Mouse (Mus musculus) spleen, embryonic (tissue): Measurements from ENCODE around the gene Mre11a.

Source experiments
- CTCF ChIA-PET: fragments of 350-600 bp; sonication (Branson Sonifier 250); formaldehyde crosslinking; loops from one replicate; lab custom pipeline; 2022; lab: Charles Lee

The Mre11a gene

DNA sequence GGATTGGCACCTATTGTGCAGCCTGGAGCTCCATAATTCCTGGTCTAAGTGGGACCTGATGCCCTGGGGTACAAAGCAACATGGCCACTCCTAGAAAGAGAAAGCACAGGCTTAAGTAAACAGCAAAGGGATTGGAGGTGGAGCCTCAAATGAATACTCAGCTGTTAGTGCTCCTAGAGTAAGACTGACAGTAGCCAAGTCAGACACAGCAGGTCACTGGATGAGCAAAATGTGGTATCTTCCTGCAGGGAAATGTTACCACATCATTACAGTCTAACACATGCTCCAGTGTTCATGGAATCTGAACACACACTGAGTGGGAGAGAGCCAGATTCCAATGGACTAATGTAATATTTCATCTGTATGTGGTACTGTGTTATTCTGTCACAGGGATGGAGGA, 36.9 kb downstream of the Mre11a start:
- CTCF ChIA-PET, result no interaction called here

DNA sequence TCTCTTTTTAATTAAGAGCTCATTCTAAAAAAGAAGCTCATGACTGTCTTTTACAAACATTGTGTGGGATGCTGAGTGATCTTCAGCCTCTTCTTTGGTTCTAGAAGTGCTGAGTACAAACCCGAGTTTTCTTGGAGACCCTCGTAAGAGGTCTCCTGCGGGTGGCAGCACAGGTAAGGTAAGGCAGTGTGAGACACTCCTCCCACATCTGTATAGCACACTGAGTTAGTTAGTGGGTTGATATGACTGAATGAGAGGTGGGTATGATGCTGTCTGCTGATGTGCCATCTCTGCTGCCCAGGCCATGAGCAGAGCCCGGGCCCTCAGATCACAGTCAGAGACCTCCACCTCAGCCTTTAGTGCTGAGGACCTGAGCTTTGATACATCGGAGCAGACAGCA, 40.4 kb downstream of the Mre11a start:
- CTCF ChIA-PET, result no interaction called here

DNA sequence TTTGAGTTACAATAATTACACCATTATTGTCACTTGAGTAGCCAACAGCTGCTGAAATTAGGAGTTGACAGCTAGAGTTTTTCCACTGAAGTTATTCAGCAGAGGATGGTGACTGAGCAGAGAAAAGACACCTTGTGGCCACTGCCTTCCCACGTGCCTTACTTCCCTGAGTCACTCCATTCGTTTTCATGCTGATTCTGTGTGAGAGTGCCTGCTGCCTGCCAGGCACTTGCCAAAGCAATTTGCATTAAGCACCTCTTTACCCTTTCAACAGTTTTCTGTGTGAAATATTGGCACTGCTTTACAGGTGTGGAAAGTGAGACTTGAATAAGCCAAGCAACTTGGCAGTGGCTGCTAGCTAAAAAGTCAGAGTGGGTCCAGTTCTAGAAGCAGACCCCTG, 43.4 kb downstream of the Mre11a start:
- CTCF ChIA-PET, result no interaction called here

DNA sequence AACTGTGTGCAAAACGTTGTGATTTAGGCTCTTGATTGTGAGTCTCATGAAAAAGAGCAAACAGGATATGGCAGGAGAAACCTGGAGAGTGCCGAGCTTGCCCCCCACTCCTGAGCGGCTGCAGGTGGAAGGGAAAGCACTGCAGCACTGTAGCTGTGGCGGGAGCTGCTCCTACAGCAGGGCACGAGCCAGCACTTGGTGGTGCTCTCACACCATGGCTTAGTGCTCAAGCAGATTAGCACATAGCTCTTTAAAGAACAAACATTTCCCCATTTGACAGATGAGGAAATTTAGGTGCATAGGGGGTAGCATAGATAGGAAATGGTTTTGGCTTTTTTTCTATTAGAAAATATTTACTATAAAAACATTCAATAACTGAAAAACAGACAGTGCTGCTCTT, 47.6 kb downstream of the Mre11a start:
- CTCF ChIA-PET, result no interaction called here

DNA sequence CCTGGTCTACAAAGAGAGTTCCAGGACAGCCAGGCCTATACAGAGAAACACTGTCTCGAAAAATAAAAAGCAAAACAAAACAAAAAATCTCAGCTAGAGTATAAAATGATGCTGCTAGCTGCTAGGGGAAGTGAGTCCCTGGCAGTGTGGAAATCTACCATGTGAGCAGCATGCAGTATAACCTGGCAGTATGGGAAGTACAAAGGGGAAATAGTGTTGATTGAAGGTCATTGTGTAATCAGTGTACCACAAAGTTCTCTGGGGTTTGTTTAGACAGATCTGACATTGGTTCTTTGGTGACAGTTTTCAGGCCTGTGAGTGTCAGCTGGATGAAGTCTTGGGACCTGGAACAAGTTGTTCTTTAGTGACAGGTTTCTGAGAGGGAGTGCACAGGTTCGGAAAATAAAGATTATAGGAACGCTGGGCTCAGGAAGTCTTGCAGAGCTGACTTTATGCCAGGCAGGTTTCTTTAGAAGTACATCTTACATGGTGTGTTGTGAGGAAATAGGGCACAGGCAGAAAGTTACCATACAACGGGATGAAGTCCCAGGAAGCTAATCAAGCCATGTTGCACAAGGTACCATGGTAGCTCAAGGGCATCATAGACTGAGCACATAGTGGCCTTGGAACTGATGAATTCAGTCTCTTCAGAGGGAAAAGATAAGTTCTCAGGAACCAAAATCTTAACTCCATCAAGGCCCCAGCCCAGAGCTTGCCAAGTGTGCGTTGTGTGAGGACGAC, 51.1 kb downstream of the Mre11a start:
- CTCF ChIA-PET, result no interaction called here

DNA sequence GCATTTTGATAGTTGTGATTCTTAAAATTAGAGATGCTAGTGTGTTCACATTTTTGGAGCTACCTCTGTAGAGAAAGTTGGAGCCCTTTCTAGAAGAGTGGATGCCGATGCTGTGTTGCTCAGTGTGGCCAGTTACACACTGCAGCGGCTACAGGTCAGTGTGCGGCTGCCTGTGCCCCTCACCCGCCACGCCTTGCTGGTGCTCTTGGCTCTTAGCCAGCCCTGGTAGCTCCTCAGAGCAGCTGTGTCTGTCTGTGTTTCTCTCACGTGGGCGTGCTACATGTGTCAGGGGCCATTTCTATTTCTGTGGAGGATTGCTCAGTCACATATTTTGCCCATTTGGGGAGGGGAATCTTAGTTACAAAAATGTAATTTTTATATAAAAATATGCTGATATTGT, 55.1 kb downstream of the Mre11a start:
- CTCF ChIA-PET, result no interaction called here

DNA sequence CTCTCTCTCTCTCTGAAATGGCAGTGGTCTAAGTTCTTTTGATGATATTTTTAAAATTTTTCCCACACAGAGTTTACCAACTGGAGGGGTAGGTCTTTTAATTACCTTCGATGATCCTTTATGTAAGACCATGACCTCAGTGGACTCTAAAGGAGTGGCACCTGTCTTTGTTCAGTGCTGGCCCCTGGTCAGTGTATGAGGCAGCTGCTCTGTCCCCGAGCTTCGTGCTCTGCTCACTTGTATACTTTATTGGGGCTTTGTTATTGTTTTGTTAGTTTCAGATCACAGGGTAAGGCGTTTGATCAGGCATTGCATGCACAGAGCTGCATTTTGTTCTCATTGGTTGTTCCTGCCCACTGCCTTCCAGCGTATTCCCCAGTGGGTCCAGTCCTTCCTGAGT, 55.5 kb downstream of the Mre11a start:
- CTCF ChIA-PET, result no interaction called here

DNA sequence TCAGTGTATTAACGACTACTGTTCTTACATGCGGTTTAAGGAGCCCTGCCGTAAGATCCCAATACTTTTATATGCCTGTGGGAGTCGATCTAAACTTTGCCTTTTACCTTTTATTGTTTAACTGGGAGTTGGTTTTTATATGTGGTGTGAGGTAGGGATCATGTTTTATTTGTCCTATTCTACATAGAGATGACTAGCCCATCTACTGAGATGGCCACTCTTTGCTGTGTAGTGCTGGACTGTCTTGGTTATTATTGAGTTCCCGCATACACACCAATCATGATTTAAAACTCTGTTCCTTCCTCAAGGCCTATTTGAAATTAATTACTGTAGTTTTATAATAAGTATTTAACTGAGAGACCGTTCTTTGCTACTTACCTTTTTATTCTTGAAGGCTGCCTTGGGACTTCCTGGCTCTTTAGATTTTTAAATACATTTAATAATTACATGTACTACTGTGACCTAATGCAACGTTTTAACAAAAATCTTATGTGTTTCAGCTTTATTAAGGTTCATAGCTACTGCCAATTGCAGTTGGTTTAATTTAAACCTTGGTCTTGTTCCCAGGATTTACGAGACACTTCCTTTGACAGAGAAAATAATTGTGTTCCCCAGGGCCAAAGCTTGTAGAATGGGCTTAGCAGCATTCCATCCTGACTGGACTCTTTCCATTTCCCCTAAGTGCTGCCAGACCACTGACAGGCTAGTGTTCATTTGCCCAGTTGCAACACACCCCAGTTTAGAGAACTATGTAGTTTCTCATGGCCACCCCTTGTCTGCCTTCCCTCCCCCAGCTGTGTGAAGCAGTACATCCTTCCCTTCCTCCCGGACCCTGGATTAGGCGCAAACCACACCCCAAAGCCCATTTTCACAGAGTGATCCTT, 57.7 kb downstream of the Mre11a start:
- CTCF ChIA-PET, result no interaction called here

DNA sequence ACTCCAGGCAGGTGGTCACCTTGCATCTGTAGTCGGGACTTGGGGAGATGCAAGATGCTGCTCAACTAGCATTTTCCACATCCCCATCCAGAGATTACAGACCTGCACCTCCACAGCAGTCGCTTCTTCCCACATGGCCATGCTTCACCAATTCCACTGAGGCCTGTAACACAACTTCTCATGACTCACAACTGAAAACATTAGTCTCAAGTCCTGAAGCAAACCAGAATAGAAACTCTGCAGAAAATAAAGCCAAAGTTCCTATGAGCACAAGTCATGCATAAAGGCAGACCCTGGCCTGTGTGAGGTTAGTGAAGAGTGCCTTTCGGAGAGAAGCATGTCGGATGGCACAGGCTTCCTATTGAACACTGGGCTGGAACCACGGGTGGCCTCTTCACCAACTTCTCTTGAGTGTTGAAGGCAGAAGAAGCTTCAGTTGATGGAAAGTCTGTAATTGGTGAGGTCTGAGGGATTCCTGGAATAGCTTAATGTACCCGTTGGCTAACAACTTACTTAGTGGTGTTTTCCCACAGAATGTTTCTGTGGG, 58.9 kb downstream of the Mre11a start:
- CTCF ChIA-PET, result no interaction called here

DNA sequence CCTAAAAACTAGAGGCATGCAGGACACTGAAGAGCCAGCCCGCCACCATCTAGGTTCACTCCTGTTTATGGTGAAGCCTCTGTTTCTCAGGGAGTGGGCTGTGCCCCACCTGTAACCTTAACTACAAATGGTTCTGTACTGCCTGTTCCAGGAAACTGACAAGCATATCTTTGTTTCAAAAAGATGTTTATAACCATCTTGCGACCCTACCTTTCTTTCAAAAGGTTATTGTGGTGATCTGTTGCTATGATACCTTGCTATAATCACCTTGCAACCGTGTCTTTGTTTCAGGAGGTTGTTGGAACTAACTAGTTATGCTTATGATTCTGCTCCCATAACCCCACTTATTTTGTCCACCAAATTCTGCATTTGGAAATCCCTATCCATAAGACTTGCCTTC, 59.4 kb downstream of the Mre11a start:
- CTCF ChIA-PET, result no interaction called here

DNA sequence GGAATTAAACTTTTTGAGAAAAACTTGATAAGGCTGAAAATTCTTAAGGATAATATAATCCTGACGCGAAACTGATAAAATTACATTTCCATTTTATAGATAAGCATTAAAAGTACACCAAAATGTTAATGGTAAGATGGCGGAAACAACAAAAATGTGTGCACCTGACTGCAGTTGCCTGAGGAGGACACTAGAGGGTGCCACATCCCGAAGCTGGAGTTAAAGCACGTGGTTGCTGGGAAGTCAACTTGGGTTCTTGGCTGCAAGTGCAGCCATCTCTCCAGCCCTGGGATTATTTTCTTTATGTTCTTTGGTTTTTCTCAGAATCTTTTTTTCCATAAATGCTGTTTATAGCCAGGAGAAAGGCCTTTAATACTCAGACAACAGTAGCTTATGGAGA, 62.0 kb downstream of the Mre11a start:
- CTCF ChIA-PET, result interaction anchor here (0.5 kb wide), 1 partner anchor 303 kb away, joined by 5 read pairs; no protein-coding TSS in a partner anchor

DNA sequence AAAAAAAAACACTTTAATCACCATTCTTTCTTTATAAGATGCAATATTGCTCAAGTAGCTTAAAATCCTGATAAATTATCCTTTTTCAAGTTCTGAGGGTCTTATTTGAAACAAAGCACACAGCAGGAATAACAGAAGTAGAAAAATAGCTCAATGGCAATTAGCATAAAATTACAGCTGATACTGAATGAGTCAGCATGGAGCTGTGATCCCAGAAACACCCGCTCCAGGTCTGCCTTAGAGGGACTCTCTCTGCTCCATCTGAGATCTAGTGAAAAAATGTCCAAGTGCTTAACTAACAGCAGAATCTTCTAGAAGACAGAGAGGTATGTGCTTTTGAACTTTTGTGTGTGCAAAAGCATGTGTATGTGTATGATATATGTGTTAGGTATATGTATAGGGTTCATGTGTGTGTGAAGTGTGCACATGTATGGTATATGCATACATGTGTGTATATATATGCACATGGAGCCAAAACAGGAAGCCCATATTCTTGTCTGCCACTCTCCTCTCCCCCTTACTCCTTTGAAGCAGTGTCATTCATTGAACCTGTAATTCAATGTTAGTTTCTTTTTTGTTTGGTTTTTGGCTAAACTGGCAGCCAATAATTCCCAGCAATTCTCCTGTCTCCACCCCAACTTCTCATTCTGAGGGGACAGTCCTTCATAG, 63.9 kb downstream of the Mre11a start:
- CTCF ChIA-PET, result no interaction called here

DNA sequence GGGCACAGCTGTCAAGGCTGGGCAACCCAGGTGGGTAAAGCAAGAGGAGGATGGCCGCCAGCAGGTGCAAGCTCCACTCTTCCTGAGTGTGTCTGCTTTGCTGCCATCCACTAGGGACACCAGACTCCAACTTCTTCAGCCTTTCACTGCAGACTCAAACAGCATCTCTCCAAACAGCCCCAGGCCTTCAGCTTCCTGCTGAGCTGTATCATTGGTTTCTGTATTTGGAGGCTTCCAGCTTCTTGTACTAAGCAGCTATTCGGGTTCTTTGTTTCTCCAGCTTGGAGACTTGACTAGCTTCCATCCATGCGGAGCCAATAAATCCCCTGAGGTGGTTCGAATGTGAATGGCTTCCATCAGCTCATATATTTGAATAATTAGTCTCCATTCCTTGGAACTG, 70.1 kb downstream of the Mre11a start:
- CTCF ChIA-PET, result no interaction called here

DNA sequence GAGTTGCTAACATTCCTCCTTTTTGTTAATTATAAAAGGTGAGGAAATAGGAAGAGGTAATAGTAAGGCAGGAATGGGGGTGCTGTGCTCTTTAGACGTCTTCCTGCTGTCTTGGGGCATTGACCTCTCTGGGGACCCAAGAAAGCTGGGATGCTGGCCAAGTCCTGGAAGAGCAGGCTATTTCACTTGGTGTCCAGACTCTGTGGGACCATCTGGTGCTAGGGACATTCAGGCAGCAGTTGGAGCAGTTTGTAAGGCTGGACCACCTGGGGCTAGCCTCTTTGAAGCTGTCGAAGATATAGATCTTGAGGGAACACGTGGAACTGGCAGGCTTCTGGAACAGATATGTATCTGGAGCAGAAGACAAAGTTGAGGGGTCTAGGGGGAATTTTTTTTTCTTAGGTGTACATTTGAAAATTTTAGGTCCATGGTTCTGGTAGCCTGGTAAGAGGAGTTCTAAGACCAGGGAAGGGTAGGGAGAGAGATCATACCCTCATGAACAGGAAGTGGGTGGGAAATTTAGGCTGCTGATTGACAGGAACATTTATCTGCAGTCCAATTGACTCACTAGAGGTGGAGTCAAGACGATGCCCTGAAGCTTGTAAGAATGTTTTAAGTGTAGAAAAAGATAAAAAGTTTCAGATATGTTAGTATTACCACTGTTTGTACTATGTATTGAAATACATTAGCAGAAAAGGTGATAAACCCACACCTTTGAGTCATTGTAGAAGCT, 72.6 kb downstream of the Mre11a start:
- CTCF ChIA-PET, result no interaction called here

DNA sequence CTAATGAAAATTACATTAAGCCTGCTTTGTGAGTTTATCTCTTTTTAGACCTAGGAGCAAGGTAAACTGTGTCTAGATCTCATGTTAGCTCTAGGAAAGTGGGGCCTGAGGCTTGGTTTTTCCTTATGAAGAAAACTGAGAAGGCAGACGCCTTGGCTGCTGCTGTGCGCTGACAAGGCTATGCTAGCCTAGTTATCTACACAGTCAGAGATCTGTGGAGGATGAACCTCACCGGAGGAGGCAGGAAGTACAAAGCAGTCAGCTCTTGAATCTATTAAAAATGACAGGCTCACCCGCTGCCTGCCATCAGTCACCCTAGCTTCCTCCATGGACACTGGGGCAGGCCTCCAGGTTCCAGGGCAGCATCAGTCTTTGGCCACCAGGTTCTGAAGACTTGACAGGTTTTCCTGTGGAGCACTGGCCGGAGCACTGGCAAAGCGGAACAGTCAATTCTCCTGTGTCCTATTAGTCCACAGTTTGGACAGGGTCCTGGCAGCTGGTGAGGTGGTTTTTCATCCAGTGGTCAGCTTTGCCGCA, 73.8 kb downstream of the Mre11a start:
- CTCF ChIA-PET, result no interaction called here

DNA sequence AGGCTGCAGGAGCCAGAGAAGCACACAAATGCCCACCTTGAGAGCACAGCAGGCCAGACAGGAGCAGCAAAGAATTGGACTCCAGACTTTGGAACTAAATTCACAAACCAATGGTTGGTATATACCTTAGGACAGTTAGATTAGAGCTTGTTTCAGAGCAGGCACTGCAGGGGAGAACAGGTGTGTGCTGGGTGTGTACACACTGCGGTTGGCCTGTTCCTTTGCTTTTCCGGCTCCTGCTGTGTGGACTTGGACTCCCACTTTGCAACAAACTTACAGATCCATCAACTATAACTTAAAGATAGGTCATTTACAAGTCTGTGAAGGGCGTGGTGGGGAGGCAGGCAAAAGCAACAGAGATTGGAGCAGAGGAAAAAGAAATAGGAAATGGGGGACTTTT, 74.3 kb downstream of the Mre11a start:
- CTCF ChIA-PET, result no interaction called here

DNA sequence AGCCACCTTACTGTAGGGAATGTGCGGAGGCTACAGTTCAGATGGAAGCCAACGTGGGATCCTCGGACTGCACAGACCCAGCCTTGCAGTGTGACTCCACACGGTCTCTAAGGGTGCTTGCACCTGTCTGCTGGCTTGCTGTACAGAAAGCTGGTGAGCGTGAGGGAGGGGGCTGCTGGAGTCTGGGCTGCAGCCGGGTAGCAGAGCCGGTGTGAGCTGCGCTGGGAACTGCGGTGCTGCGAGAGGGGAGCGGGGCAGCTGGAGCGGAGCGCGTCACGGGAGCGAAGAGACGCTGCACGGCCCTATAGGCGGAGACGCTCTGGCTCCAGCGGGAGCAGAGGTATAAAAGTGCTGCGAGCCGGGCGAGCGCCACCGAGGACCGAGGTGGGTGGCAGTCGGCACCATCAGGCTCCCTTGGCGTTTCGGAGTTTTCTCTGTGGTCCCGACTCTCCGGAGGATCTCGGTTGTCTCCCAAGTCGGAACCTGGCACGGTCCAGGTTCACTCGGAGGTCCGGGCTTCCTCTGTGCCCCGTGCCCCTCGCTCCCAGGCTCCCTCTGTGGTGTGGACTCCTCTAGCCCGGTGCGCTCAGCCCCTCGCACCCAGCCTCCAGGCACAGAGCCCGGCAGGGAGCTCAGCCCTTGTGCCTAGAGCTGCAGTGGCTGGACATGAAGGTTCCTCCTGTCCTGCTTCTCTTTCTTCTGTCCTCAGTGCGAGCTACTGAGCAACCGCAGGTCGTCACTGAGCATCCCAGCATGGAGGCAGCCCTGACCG, 75.6 kb downstream of the Mre11a start, which contains the start of gene Gpr83:
Gene Gpr83, plus strand, starts transcription at position 343 of the 772 bp plus-strand sequence.
- CTCF ChIA-PET, result no interaction called here

DNA sequence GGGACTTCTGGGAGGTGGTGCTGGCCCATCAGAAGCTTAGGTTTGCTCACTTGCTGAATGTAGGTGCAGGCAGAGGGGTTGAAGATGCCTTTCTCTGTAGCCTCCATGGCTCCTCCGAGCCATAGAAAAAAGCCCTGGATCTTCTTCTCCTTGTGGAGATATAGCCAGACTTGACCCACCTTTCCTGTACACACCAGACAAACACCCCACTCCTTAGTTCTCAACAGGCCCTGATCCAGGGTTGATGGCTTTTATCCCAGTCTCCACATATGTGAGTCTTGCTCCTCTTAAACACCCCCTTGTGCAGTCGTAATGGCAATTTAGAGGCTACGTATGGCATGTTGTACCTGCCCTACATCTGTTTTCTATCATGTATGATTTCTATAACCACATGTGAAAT, 78.7 kb downstream of the Mre11a start:
- CTCF ChIA-PET, result no interaction called here

DNA sequence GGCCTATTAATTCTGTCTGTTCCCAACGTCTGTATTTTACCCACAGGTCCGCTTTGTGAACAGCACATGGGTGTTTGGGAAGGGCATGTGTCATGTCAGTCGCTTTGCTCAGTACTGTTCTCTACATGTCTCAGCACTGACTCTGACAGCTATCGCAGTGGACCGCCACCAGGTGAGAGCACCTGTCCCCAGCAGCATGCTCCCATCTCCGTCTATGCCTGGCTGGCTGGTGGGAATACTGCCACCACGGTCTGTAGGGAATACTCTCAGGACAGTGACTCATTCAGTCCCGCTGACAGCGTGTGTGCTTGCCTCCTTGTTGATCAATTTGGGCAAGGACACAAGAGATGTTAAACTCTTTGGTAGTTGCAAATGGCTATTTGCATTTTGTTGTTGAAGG, 80.3 kb downstream of the Mre11a start:
- CTCF ChIA-PET, result no interaction called here

DNA sequence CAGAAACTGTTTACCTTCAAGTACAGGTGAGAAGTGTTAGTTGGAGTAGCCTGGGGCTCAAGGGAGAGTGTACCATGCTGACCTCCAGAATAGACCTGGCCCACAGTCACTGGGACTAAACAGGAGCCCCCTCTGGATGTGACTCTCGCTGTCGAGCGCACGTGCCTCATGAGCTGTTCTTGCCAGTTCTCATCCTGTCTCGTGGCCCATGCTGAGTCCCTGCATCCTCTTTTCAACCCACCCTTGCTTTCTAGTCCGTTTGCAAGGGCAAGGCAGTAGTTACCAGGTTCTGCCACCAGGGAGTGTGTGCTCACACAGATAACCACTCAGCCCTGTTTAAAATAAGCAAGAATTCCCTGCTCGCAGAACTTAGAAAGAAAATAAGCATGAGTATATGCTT, 82.5 kb downstream of the Mre11a start:
- CTCF ChIA-PET, result no interaction called here
